Mouse (Mus musculus): ENCODE data around the gene Smarcb1.

DNA sequence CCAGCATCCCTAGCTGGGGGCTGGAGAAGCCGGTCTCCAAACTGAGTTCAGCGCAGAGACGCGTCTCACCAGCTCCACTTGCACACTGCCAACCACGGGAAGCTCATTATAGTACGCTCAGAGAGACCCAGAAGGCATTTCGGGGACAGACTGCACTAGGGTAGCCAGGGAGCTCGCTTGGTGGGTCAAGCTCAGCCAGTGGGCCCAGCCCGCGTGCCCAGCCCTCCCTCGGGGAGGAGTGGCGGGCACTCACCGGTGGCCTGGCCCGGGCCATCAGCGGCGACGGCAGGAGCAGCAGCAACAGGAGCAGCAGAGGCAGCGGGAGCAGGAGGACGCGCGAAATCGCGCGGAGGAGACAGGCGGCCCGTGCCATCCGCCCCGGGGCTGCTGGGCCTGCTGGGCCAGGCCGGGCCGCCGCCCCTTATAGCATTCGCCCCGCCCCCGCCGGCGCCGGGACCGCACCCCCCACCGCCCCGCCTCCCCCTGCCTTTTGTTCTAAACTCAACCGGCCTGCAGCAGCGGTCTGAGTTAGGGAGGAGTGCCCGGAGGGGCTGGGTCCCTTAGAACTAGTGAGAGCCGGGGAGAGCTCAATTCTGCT lies 10.8 kb upstream of the Smarcb1 start:
- TF ChIP-seq RCOR1 (conservative IDR thresholded peaks at IDR 0.05; ENCODE audit: low read depth, low read length) = no peak
- TF ChIP-seq SIN3A (IDR thresholded peaks at IDR 0.05; ENCODE audit: low read length) = 0 out of 2 replicates have a peak, but pooled peaks have one; percentile 32
- no peak for TF ChIP-seq CTCF (conservative IDR thresholded peaks at IDR 0.05 in 1 of 2, IDR thresholded peaks at IDR 0.05 in 1 of 2; ENCODE audit: low read depth in 2 of 2, low read length in 2 of 2)
- no peak for TF ChIP-seq JUND (conservative IDR thresholded peaks at IDR 0.05; ENCODE audit: low read depth, low read length)
- TF ChIP-seq POLR2A (IDR thresholded peaks at IDR 0.05; ENCODE audit: low read depth, low read length) = peak; percentile 20; the same call in 1 of the 2 replicates
- no peak for TF ChIP-seq MEF2A (IDR thresholded peaks at IDR 0.05; ENCODE audit: borderline replicate concordance, low read depth, low read length)
- no peak for TF ChIP-seq USF1 (IDR thresholded peaks at IDR 0.05; ENCODE audit: low read depth, low read length)
- TF ChIP-seq IRF4 (IDR thresholded peaks at IDR 0.05; ENCODE audit: low read depth, low read length) = no peak
- no peak for TF ChIP-seq MAZ (IDR thresholded peaks at IDR 0.05; ENCODE audit: low read depth, low read length)
- TF ChIP-seq CHD2 (IDR thresholded peaks at IDR 0.05; ENCODE audit: low read length) = no peak
